Mouse (Mus musculus) liver, postnatal 0 days (tissue): Measurements from ENCODE around the gene Tgif2.

Experiments
- CTCF ChIP-seq: sonication (generic); IDR thresholded peaks from 2 replicates; pipeline ENCODE4 v1.5.1; 2016; ENCODE audit warnings: antibody characterized with exemption, low read depth
- EP300 ChIP-seq: IDR thresholded peaks from 2 replicates; pipeline ENCODE4 v1.6.1; 2016; ENCODE audit warnings: antibody characterized with exemption, low read depth, mild to moderate bottlenecking

GRCm38 (mm10) chr2:156841841-156842706 is 2.3 kb downstream of the Tgif2 start:
- no peak for TF ChIP-seq CTCF
- no peak for TF ChIP-seq EP300
